Mouse (Mus musculus): Measurements from ENCODE around the gene Klk6.

Klk6 gene

GRCm38 (mm10) chr7:43824199-43824598 lies at the start of gene Klk6:
Gene Klk6 (plus strand): TSS chr7:43824499.
- DNase-seq (ENCODE audit: low read depth): no peak

- DNase-seq (ENCODE audit: low read depth): no peak
Observed at GRCm38 (mm10) chr7:43774802-43775201, 49.5 kb upstream of the Klk6 start.

GRCm38 (mm10) chr7:43775311-43776057 lies 48.8 kb upstream of the Klk6 start:
- DNase-seq (ENCODE audit: low read depth): no peak

GRCm38 (mm10) chr7:43776506-43776905 lies 47.8 kb upstream of the Klk6 start:
- DNase-seq (ENCODE audit: low read depth): no peak

GRCm38 (mm10) chr7:43777423-43777822 lies 46.9 kb upstream of the Klk6 start:
- DNase-seq (ENCODE audit: low read depth): no peak

- no peak for DNase-seq (ENCODE audit: low read depth)
Observed at GRCm38 (mm10) chr7:43778176-43778970, 45.9 kb upstream of the Klk6 start.

GRCm38 (mm10) chr7:43780241-43780640 lies 44.1 kb upstream of the Klk6 start:
- DNase-seq (ENCODE audit: low read depth): no peak

- DNase-seq (ENCODE audit: low read depth): no peak
Observed at GRCm38 (mm10) chr7:43780746-43781145, 43.6 kb upstream of the Klk6 start, which contains the start of gene Klk10. Gene Klk10 (plus strand): TSS chr7:43781035.

GRCm38 (mm10) chr7:43781541-43781940 lies 42.8 kb upstream of the Klk6 start:
- DNase-seq (ENCODE audit: low read depth): no peak

GRCm38 (mm10) chr7:43782275-43783265 lies 41.7 kb upstream of the Klk6 start:
- peak; percentile 20 for DNase-seq (ENCODE audit: low read depth)

- no peak for DNase-seq (ENCODE audit: low read depth)
Observed at GRCm38 (mm10) chr7:43785286-43785685, 39.0 kb upstream of the Klk6 start.

- DNase-seq (ENCODE audit: low read depth): no peak
Observed at GRCm38 (mm10) chr7:43788096-43788495, 36.2 kb upstream of the Klk6 start.

GRCm38 (mm10) chr7:43789295-43789694 lies 35.0 kb upstream of the Klk6 start:
- DNase-seq (ENCODE audit: low read depth): no peak

- no peak for DNase-seq (ENCODE audit: low read depth)
Observed at GRCm38 (mm10) chr7:43791591-43791990, 32.7 kb upstream of the Klk6 start, which contains the start of gene Klk9. Gene Klk9 (plus strand): TSS chr7:43791891.

- DNase-seq (ENCODE audit: low read depth): no peak
Observed at GRCm38 (mm10) chr7:43796355-43796754, 27.9 kb upstream of the Klk6 start.

- no peak for DNase-seq (ENCODE audit: low read depth)
Observed at GRCm38 (mm10) chr7:43797333-43797769, 26.9 kb upstream of the Klk6 start, which contains the start of gene Klk8. Gene Klk8 (plus strand): TSS chr7:43797577.

- DNase-seq (ENCODE audit: low read depth): no peak
Observed at GRCm38 (mm10) chr7:43797844-43798462, 26.3 kb upstream of the Klk6 start.

- DNase-seq (ENCODE audit: low read depth): no peak
Observed at GRCm38 (mm10) chr7:43799876-43800275, 24.4 kb upstream of the Klk6 start.

GRCm38 (mm10) chr7:43810994-43811393 lies 13.3 kb upstream of the Klk6 start, which contains the start of gene Klk7:
Gene Klk7 (plus strand): TSS chr7:43811294.
- DNase-seq (ENCODE audit: low read depth): no peak

GRCm38 (mm10) chr7:43815211-43815610 lies 9.1 kb upstream of the Klk6 start:
- DNase-seq (ENCODE audit: low read depth): no peak

- no peak for DNase-seq (ENCODE audit: low read depth)
Observed at GRCm38 (mm10) chr7:43816746-43817145, 7.6 kb upstream of the Klk6 start.
